Mouse (Mus musculus): ENCODE results near the gene Shq1. TPM values are rescaled to one million over a fixed set of nuclear protein-coding genes. Genes with fewer than 3 reads are reported as not detected.

Gene Shq1
- polyA plus RNA-seq, 1 experiment = 3.6 TPM

GRCm38 (mm10) chr6:100527972-100528371, 143.0 kb downstream of the Shq1 start:
- TF ChIP-seq CTCF (IDR thresholded peaks at IDR 0.05; ENCODE audit: borderline replicate concordance, insufficient read depth, low read depth, low read length) (peak; percentile 47; the same call in 1 of the 2 replicates), POLR2A (IDR thresholded peaks at IDR 0.05; ENCODE audit: borderline replicate concordance, insufficient read depth, low read length) (no peak)
- 92% methylated on average over 5 of the region's 5 CpGs for WGBS
- Histone ChIP-seq H3K27me3 (ENCODE audit: control insufficient read depth, insufficient read depth, low read length) (no peaks in the 10 kb centered on the region; the same call in 1 of the 2 replicates), H3K4me1 (ENCODE audit: control insufficient read depth, insufficient read depth, low read length) (peaks cover 3% of the 10 kb centered on the region), H3K4me3 (replicated peaks; ENCODE audit: insufficient read depth, low read depth, low read length) (no peak overlapping the region), H3K27ac (ENCODE audit: insufficient read depth, low read length) (no peak overlapping the region)
- DNase-seq = no peak

DNA sequence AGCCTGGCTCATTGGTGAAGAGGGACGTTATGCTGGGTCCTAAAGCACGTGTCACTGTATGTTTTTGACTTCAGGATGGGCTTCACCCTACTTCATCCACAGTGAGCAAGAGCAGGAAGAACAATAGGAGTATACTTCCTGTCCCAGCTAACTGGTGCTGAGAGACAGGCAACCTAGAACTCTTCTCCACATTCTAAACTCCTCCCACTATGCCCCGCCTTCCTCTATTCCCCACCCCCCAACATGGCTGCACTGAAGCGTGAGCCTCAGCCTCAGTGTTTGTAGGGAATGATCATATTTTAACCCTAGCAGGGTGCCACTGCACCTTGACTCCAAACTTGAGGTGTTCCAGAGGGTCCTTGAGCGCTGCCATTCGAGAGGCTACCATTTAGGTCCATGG, 143.8 kb downstream of the Shq1 start:
- WGBS = 94% methylated on average over 6 of the region's 6 CpGs
- Histone ChIP-seq H3K4me1 (ENCODE audit: control insufficient read depth, insufficient read depth, low read length) (no peaks in the 10 kb centered on the region; the same call in 1 of the 2 replicates), H3K4me3 (replicated peaks; ENCODE audit: insufficient read depth, low read depth, low read length) (no peak overlapping the region), H3K27ac (ENCODE audit: insufficient read depth, low read length) (no peak overlapping the region), H3K27me3 (ENCODE audit: control insufficient read depth, insufficient read depth, low read length) (no peaks in the 10 kb centered on the region; the same call in 1 of the 2 replicates)
- TF ChIP-seq CTCF (IDR thresholded peaks at IDR 0.05; ENCODE audit: borderline replicate concordance, insufficient read depth, low read depth, low read length) (no peak), POLR2A (IDR thresholded peaks at IDR 0.05; ENCODE audit: borderline replicate concordance, insufficient read depth, low read length) (no peak)
- no peak for DNase-seq

DNA sequence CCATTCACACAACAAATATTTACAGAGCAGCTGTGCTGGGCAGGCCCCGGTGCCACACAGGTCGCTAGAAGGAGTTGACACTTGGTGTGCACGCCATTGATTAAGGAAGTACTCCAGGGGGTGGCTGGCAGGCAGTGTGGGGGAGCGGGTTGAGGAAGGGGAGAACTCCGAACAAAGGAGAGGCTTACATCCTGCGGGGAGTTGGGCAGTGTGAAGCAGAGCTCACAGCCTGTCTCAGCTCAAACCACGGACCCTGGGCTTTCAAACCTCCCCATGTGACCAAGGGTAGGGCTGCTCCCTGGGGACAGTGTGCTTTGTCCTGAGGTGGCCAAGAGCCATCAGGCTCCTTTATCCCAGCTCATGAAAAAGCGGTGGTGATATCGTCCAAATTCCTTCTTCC, 144.9 kb downstream of the Shq1 start:
- DNase-seq = no peak
- TF ChIP-seq CTCF (IDR thresholded peaks at IDR 0.05; ENCODE audit: borderline replicate concordance, insufficient read depth, low read depth, low read length) (no peak), POLR2A (IDR thresholded peaks at IDR 0.05; ENCODE audit: borderline replicate concordance, insufficient read depth, low read length) (no peak)
- Histone ChIP-seq H3K4me1 (ENCODE audit: control insufficient read depth, insufficient read depth, low read length) (no peaks in the 10 kb centered on the region; the same call in 1 of the 2 replicates), H3K4me3 (replicated peaks; ENCODE audit: insufficient read depth, low read depth, low read length) (no peak overlapping the region), H3K27me3 (ENCODE audit: control insufficient read depth, insufficient read depth, low read length) (no peaks in the 10 kb centered on the region; the same call in 1 of the 2 replicates), H3K27ac (ENCODE audit: insufficient read depth, low read length) (no peak overlapping the region)
- WGBS = 8% methylated on average over 9 of the region's 9 CpGs

DNA sequence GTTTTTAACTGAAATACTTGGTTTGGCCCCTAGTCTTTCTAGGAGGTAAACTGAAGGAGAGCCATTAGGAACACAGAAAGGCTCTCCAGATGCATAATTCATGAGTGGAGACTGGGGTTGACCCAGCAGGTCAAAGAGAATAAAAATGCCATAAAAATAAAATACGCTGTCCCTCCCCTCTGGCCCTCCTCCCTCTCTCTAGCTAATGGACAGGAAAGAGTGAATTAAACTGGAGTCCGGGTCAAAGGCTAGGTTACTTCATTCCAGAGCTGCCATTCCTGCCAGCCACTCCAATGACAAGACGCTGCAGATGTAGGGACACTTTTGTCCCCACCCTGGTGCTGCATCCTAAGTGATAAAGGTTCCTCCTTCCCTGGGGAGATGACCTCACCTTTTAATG, 145.5 kb downstream of the Shq1 start:
- TF ChIP-seq CTCF (IDR thresholded peaks at IDR 0.05; ENCODE audit: borderline replicate concordance, insufficient read depth, low read depth, low read length) (no peak), POLR2A (IDR thresholded peaks at IDR 0.05; ENCODE audit: borderline replicate concordance, insufficient read depth, low read length) (no peak)
- no peak for DNase-seq
- H3K27me3 ChIP-seq (ENCODE audit: control insufficient read depth, insufficient read depth, low read length) = no peaks in the 10 kb centered on the region; the same call in 1 of the 2 replicates
- no peak overlapping the region for H3K4me3 ChIP-seq (replicated peaks; ENCODE audit: insufficient read depth, low read depth, low read length)
- no peaks in the 10 kb centered on the region; the same call in 1 of the 2 replicates for H3K4me1 ChIP-seq (ENCODE audit: control insufficient read depth, insufficient read depth, low read length)
- no peak overlapping the region for H3K27ac ChIP-seq (ENCODE audit: insufficient read depth, low read length)
- 57% methylated on average over 3 of the region's 3 CpGs for WGBS

GRCm38 (mm10) chr6:100522495-100522894, 148.5 kb downstream of the Shq1 start:
- no peak for TF ChIP-seq POLR2A (IDR thresholded peaks at IDR 0.05; ENCODE audit: borderline replicate concordance, insufficient read depth, low read length)
- TF ChIP-seq CTCF (IDR thresholded peaks at IDR 0.05; ENCODE audit: borderline replicate concordance, insufficient read depth, low read depth, low read length) = no peak
- H3K27me3 ChIP-seq (ENCODE audit: control insufficient read depth, insufficient read depth, low read length) = no peaks in the 10 kb centered on the region
- no peak overlapping the region for H3K4me3 ChIP-seq (replicated peaks; ENCODE audit: insufficient read depth, low read depth, low read length)
- no peaks in the 10 kb centered on the region for H3K4me1 ChIP-seq (ENCODE audit: control insufficient read depth, insufficient read depth, low read length)
- no peak for DNase-seq
- whole genome bisulfite sequencing = 73% methylated on average over 3 of the region's 3 CpGs
- H3K27ac ChIP-seq (ENCODE audit: insufficient read depth, low read length) = no peak overlapping the region

- Histone ChIP-seq H3K4me3 (replicated peaks; ENCODE audit: insufficient read depth, low read depth, low read length) (no peak overlapping the region), H3K4me1 (ENCODE audit: control insufficient read depth, insufficient read depth, low read length) (no peaks in the 10 kb centered on the region), H3K27ac (ENCODE audit: insufficient read depth, low read length) (no peak overlapping the region), H3K27me3 (ENCODE audit: control insufficient read depth, insufficient read depth, low read length) (no peaks in the 10 kb centered on the region)
- WGBS = 77% methylated on average over 2 of the region's 2 CpGs
- DNase-seq = no peak
- TF ChIP-seq POLR2A (IDR thresholded peaks at IDR 0.05; ENCODE audit: borderline replicate concordance, insufficient read depth, low read length) (no peak), CTCF (IDR thresholded peaks at IDR 0.05; ENCODE audit: borderline replicate concordance, insufficient read depth, low read depth, low read length) (no peak)
Observed at GRCm38 (mm10) chr6:100521615-100522398, 149.2 kb downstream of the Shq1 start.

DNA sequence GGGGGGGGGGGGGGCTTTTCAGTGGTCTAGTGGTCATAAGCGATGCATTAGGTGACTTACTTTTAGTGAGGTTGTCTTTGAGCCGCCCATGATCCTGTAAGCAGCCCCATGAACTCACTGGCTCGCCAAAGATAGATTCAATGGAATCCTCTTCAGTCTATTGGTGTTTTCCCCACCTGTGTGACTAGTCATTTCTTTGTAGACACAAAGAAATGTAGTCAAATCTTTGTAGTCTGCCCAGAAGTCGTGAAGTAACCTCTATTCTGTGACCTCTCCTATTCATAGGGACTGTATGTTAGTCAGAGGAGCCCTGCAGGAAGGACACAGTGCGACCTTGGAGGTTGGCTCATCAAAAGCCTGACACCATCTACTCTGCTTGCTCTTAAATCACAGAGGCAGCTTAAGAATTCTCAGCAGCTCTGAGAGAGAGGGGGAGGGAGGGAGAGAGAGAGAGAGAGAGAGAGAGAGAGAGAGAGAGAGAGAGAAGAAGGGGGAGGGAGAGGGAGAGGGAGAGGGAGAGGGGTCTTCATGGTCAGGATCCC, 150.3 kb downstream of the Shq1 start:
- H3K4me1 ChIP-seq (ENCODE audit: control insufficient read depth, insufficient read depth, low read length) = no peaks in the 10 kb centered on the region
- WGBS = 83% methylated on average over 5 of the region's 5 CpGs
- DNase-seq = no peak
- H3K4me3 ChIP-seq (replicated peaks; ENCODE audit: insufficient read depth, low read depth, low read length) = no peak overlapping the region
- TF ChIP-seq POLR2A (IDR thresholded peaks at IDR 0.05; ENCODE audit: borderline replicate concordance, insufficient read depth, low read length) = no peak
- H3K27me3 ChIP-seq (ENCODE audit: control insufficient read depth, insufficient read depth, low read length) = no peaks in the 10 kb centered on the region
- no peak overlapping the region for H3K27ac ChIP-seq (ENCODE audit: insufficient read depth, low read length)

DNA sequence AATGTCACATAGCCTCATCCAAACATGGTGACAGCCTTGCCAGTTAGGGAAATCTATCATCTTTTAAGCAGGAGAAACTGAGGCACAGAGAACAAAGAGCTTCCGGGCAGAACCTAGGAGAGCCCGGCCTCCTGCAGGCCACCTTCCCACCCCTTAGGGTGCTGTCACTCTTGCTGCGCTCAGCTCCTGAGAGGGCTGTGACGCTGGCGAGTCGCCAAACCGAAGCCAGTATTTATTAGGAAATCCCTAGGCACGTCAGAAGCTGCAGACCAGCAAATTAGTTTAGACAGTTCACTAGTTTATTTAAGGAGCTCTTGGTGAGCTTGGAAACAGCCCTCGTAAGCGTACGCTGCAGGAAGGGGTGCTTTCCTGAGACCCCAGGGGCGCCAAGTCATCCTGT, 151.1 kb downstream of the Shq1 start:
- no peaks in the 10 kb centered on the region for H3K27me3 ChIP-seq (ENCODE audit: control insufficient read depth, insufficient read depth, low read length)
- TF ChIP-seq CTCF (IDR thresholded peaks at IDR 0.05; ENCODE audit: borderline replicate concordance, insufficient read depth, low read depth, low read length) (no peak), POLR2A (IDR thresholded peaks at IDR 0.05; ENCODE audit: borderline replicate concordance, insufficient read depth, low read length) (no peak)
- no peaks in the 10 kb centered on the region for H3K4me1 ChIP-seq (ENCODE audit: control insufficient read depth, insufficient read depth, low read length)
- H3K4me3 ChIP-seq (replicated peaks; ENCODE audit: insufficient read depth, low read depth, low read length) = no peak overlapping the region
- 29% methylated on average over 12 of the region's 12 CpGs for WGBS
- no peak overlapping the region for H3K27ac ChIP-seq (ENCODE audit: insufficient read depth, low read length)
- DNase-seq = no peak

Other genes with a start within 250 kb of the Shq1 start
- gene Gxylt2, start 33.6 kb upstream of the Shq1 start, polyA plus RNA-seq (2012; rRNA removed) = 0.31 and 0.41 TPM in 2 replicates
- 32.0 and 33.6 TPM in 2 replicates for gene Ppp4r2, start 162.5 kb upstream of the Shq1 start, polyA plus RNA-seq (2012; rRNA removed)